Mouse (Mus musculus) ovary, postnatal 14 days (tissue): ENCODE measurements around the gene Tmtc2.

Source experiments
- DNase-seq: peaks from one replicate; pipeline ENCODE4 v3.0.0; 2022; ENCODE audit warnings: low spot score

Gene Tmtc2

DNA sequence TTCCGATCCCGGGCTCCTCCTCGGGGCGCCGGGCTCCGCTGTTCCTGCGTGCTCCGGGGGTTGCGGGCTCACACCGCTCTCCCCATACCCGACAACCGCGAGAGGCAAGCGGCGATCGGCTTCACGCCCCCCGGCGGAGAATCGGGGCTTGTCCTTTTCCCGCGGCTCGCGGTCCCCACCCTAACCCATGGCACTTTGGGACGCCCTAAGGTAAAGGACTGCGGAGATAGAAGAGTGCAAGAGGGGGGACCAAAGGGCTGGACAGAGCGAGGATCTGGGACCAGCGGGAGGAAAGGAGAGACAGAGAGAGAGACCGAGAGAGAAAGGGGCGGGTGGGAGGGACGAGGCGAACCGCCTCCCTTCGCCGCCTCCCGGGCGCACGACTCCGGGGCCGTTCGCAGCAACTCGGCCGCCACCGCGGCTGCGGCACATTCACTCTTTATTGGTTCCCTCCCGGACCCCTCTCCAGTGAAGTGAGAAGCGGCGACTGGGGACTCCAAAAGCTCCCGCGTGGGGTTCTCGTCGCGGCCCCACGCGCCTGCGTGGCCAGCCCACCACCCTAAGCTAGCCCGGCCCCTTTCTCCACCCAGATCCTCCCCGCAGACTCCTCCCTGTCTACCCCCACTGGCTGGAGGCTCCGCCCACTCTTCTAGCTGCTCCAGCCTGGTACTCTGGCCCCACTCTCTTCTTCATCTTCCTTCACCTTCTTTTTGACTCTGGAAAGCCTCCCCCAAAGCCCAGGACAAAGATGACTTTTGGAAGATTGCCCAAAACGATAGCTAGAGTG lies at the start of gene Tmtc2:
Gene Tmtc2 (minus strand): TSS at position 544 of the 787 bp plus-strand sequence.
- DNase-seq: peak; percentile 61

DNA sequence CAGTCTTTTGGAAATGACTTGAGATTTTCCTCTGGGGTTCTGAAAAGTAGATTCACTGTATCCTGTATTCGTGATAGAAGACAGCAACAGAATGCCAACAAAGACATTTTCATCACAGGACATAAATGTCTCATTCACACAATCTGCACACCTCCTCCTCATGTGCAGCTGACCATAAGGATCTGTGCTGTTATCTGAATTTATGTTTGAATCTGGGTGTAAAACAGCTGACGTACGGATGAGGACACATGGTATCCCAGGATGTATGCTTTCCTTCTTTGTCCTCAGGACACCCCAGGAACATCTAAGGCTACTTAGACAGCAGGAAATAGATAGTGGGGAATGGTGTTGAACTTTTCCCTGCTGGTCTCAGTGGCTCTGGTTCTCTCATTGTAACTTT lies 37.9 kb upstream of the Tmtc2 start:
- no peak for DNase-seq

DNA sequence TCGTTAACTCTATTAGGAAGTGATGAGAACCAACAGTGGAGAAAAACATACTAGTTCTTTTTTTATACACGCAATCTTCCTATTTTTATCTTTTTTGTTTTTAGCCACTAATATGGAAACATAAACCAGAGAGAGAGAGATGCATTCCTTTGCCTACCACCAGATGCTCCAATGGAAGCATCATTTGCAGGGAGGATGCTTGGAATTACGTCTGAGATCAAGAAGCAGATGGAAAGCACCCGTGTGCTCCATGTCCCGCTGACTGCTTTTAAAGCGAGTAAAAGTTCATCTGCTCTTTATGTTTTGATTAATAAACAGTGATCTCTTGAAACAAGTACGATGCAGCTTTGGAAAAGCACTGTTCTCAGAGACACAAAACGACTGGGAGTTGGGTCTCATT lies 24.6 kb upstream of the Tmtc2 start:
- DNase-seq: no peak

DNA sequence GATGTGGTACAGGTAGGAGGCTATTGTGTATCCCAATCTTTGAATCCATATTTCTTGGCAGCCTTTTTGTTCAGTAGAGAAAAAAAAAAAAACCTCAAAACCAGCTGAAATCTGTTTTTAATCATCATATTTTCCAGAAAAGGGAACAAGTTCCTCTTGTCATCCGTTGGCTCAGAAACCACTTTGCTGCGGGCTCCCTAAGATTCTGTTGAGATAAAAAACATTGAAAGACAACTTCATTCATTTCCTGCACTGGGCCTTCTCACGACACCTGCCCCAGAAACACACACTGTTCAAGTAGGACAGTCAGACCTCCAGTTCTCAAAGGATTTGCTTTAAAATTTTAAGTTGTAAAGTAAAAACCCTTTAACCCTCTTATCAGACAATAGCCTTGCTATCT lies 23.0 kb upstream of the Tmtc2 start:
- DNase-seq: no peak

DNA sequence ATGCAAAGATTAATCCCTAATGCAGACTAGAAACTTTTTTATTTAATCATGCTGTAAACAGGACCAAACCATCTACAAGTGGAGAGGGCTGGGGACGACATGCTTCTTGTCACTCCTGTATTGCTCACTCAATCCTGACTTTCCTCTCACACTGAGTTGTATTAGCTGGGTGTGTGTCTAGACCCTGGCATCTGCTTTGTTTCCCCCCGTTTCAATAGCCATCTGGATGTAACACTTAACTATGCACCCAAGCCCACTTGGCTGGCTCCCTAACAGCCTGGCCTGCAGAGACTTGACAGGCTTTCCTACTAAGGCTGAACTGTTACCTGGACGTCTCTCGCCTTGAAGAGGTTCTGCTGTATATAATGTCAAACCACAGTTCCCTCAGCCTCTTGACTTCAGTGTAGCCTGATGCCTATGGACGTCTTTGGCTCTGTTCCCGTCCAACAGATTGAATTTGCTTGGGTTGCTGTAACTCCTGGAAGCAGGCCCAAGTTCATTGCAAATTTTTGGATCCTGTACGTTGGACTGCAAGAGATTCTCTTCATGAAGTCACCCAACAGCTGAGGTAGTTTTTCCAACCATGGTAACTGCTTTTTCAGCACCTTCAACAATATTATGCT lies 21.3 kb upstream of the Tmtc2 start:
- no peak for DNase-seq

DNA sequence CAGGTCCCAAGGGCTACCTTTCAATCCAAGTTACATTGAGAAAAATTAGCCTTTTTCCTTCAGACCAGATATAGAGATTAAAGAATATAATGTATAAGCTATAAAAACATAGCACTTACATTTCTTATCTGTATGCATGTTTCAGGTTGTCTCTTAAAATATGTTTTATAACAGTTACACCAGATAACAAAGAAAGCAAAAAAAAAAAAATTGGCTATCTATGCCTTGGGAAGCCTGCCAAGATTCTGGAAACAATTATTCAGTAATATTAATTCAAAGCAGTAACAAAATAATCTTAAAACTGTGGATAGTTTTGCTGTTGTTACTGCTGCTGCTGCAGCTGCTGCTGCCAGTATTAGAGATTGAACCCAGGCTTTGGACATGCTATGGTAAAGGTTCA lies 13.9 kb upstream of the Tmtc2 start:
- no peak for DNase-seq

DNA sequence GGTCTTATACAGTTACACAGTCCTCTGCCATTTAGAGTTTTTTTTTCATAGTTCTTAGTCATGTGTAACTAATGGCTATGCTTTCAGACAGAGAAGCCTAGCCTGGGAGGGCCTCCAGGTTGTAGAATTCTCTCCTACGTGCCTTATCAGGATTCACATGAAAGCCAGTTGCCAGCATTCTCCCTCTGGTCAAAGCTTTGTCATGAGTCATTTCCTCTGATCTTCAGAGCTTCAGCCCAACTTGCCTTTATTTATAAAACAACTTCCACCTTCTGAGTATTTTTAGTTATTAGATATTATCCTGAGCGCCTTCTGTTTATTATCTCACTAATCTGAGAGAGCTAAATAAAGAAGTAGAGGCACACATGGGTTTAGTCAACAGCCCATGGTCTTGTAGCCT lies 5.1 kb upstream of the Tmtc2 start:
- DNase-seq: no peak

DNA sequence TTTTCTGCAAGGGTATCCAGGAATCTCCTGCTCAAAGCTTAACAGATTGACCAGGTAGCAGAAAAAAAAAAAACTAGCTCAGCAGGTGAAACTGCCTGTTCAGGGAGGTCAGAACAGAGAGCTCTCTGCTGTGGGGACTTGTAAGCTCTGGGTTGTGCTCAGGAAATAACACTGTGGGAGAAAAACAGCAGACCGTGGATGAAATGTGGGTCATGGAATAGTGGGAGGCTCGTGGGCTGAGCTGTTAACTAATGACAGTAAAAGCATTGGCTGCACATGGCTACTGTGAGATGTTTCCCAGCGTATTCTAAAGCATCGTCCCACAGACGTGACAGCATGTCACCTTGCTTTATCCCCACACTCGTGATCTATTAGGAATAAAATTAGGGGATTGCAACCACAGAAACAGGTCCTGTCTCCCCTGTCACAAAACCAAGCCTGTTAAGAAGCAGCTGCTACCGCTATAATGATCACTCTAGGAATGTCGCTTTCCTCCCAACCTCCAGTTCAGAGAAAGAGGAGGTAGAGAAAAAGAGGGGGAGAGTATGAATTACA lies 4.1 kb upstream of the Tmtc2 start:
- no peak for DNase-seq

DNA sequence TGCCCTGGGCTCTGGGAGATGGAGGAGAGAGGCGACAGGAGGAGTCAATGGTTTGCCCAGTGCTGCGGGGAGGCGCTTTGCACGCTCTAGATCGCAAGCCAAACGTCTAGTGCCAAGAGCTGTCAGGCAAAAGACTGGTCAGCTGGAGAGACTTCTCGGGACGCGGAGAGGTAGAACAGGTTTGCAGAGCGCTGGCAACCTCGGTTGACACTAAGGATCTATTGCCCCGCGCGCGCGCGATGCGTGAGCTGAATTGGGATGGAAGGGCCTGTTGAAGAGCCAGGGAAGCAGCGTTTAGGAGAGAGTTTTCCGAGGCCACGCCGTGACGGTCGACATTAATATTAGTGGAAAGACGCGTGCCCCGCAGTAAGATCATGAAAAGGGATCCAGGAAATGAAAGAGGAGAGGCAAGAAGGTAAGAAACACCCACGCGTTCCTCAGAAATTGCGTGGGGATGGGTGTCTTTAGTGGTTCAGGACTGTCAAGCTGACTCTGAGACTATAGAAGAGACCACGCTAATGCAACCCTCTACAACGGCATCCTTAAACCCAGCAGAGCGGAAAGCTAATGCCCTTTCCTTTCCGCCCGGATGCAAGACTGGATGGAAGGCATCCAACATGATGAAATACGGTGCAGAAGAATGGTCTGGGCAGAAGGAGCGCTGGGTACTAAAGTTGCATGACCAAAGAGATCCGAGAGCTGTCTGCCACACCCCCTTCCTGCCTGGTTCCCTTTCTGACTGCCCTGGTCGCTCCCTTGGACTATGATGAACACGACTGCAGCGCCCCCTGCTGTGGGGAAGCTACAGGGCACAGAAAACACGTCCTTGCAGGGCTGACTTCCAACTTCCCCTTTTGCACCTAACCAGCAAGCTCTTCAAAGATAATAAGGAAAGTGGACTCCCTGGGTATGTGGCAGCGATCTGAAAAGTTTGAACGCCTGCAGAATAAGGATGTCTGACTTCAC lies 727 bp upstream of the Tmtc2 start:
- DNase-seq: peak; percentile 95

DNA sequence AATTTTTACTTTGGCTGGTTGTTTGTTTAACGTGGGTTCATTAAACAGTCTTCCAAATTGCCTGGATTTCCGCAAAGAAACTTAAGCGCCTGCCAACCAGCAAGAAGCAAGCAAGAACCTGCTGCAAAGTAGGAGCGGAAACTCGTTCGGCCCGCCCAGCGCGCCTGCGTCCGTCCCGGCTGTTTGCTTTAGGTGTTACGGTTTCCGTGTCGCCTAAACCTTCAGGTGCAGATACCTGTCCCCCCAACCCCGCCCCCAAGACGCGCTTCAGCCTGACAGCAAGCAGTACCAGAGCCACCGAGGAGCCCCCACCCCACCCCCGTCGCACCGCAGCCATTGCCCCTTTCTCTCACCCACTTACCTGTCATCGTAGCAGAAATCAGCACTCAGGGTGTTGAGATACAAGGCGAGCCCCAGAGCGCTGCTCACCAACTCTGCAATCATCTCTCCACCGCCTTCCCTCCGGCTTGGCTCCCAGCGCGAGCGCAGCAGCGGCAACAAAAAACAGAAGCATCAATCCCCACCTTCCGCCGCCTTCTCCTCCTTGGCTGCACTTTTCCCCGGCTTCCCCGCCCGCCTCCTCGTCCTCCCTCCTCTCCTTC lies 844 bp downstream of the Tmtc2 start:
- peak; percentile 34 for DNase-seq

DNA sequence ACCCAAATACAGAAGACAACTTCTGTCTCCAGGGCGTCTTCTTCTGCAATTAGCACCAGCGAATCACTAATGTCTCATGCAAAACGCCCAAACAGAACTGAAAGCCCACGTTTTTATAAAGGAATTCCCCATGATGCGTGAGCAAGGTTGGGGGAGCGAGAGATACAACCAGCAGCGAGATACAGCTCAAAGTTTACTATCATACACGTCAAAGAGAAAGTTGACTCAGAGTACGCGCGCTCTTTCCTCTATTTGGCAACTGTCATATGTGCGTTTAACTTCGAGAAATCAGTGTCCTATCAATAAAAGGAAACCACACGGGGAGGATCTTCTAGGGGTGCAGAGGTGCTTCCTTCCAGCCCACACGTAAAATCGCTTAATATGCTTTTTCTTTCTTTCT lies 1.4 kb downstream of the Tmtc2 start:
- no peak for DNase-seq

DNA sequence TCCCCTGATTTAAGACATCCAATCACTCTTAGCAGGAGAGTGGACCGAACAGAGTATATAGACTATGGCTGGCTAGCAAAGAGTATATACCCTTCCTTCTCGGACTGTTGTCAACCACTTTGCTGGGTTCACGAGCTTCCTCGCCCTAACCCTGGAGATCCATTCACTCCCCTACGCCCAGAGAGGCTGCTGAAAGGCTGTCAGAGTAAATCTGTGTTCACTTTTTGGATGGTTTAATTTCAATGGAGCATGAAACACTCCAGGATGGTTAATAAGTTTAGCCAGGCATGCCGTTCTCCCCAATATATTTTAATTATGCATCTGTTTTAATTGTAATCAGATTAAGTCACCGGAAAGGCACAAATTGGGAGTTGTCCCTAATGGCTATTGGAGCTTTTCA lies 1.9 kb downstream of the Tmtc2 start:
- no peak for DNase-seq

DNA sequence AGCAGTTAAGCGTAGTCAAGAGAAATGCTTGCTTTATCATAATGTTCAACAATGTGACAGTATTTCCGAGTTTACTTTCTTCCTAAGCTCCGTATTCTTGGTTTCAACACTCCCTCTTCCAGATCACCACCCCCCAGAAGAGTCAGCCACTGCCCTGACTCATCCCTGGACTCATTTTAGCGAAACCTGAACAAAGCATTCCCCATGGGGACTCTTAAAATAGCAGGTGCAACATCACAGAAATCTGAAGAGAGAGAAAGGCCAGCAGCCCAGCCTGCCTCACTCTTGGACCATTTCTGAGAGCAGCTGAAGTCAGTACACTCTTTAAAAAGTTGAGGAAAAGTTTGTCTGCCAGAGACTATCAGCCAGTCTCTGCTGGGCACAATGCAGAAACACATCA lies 2.4 kb downstream of the Tmtc2 start:
- no peak for DNase-seq

DNA sequence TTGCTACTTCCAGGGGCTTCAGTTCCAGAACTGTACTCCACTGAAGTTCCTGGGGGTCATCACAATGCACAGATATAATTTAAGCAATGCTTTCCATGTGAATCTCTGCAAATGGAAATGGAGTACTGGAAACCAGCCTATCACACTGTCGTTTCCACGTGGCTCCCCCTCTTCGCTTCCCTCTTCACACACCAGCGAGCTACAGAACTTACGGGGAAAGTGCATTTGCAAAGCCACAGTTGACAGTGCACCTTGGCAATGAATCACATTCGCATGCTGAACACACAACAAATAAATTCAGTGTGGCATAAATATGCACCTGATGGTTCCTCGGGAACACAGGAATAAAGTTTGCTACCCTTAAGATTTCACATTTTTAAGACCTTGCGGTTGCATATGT lies 3.2 kb downstream of the Tmtc2 start:
- no peak for DNase-seq

DNA sequence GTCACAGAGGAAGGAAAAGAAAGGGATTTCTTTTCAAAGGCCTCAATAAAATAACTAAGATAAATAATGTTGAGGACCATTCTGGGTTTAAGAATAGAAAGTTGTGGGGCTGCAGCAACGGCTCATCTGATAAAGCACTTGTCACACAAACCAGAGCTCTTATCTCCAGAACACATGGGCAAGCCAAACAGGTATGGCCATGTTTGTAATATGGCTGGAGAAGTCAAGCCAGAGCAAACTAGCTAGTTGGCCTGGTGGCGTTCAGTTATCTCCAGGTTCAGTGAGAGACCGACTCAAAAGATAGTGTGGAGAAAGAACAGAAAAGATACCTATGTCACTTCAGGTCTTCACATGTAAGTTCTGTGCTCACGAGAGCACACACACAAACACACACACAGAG lies 4.7 kb downstream of the Tmtc2 start:
- DNase-seq: no peak

DNA sequence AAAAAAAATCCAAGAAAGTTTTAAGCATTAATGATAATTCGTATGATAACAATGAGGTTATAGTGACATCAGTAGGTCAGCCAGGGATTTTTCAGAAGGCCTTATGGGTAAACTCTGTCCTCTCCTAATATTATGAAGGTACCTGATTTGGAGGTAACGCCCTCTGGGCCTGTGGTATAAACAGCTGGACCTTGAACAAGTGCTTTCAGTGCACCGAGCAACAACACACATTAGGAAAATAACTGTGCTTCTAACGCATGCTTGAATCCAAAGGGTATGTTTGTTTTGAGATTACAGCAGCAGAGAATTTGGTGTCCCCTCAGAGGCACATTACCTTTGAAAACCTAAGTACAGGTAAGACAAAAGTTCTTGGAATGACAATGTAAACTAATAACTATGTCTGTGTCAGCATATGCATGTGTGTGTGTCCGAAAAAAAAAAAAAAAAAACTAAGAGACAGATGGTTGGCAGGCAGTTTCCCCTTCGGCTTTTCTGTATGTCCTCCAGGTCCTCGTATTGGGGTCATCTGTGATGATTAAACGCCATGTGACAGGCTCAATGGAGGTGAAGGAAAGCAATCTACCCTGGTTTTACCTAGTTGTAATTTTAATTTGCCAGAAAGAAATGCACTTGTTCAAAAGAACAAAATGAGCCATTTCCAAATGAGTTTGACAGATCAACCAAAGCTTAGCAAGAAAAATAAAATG lies 6.3 kb downstream of the Tmtc2 start:
- no peak for DNase-seq

DNA sequence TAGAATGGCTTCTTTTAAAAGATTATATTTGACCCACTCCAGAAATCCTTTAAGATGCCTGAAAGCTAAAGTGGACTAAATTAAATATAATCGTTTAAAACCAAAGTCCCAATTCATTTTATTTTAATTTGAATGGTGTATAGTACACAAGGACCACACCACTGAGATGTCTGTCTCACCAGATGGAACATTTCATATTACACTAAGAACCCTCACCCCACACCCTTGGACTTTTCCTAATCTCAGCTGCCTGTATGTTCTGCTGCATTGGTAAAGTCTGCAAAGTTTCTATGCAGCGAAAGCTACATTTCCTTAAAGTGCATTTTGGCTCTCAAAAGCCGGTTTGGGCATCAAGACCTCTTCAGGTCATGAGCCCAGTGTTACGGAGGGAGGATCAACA lies 12.7 kb downstream of the Tmtc2 start:
- DNase-seq: no peak

DNA sequence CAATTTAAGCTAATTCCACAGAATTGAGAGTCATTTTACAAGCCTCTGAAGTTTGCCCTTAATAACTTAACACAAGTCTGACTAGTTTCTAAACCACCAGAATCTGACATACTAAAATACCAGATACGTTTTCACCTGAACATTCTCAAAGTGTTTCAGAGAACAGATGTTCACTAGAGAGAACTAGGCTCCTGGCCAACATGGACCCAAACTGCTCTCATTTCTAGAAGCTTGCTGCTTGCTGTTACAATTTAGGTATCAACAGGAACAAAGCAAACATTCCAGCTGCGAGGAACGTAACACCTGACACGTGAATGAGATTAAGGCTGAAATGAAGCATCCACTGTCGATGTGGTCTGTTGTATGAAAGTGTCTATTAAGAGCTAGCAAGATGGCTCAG lies 16.7 kb downstream of the Tmtc2 start:
- DNase-seq: no peak

DNA sequence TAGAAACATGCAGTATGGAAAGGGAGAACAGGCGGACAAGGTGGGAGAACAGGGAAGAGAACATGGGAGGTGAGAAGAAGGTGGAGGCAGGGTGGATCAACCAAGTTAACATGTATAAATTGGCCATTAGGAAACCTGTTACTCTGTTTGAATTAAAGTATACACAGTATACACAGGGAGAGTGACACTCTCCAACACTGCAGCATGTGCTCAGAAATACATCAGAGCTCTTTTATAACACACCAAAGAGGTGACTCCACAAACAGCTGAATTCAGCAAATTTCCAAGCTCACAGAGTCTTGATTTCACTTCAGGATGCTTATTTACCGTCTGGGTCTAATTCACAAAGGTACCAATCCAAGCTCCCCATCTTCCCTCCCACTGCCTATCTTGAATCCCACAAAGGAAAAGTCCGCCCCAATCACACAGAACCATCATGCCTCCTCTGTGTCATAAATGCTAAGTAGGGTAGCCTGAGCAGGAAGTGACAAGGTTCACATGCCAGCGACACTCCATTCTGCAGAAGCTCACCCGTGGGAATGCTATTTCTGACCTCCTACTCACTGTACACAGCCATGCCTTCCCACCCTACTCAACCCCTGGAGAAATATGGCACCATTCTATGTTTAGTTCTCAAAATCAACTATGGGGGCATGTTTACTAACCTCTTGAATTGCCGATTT lies 17.2 kb downstream of the Tmtc2 start:
- DNase-seq: no peak

DNA sequence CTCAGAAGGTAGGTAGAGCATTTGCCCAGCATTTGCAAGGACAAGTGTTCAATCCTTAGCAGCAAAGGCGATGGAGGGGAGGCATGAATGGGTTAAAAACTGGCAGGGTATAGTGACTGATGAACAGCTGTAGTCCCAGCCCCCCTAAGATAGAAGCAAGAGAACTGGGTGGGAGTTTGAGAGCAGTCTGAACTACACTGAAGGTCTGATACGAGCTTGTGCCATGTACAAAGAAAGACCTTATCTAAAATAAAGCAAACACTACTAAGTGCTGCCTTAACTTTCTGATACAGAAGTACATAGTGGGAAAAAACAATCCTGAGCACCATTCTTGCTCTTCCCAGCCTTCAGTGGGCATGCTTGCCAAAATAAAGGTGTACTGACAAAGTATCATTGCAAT lies 20.1 kb downstream of the Tmtc2 start:
- no peak for DNase-seq

DNA sequence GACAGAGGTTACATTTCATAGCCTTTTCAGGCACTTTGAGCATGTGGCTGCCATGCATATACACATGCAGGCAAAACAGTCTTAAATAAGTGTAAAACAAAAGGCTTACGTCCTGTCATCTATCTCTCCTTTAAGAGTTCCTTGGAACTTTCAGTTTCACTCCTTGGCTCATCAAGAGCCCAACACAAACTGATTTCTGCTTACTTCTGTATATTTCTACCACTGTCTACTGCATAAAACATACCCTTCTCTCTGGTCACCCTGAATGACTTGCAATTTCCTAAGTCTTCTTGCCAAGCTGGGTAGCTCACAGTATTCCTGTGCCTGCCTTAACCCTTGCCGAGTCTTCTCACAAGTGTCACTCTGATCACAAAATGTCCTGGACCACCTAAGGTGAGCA lies 26.2 kb downstream of the Tmtc2 start:
- no peak for DNase-seq
